Mouse (Mus musculus): Measurements from ENCODE around the gene Lss. TPM values are rescaled to one million over a fixed set of nuclear protein-coding genes. Genes with fewer than 3 reads are reported as not detected.

Lss gene
- total RNA-seq, 4 experiments from 2014 or later = 49.1 to 67.2 (median 58.5) TPM

DNA sequence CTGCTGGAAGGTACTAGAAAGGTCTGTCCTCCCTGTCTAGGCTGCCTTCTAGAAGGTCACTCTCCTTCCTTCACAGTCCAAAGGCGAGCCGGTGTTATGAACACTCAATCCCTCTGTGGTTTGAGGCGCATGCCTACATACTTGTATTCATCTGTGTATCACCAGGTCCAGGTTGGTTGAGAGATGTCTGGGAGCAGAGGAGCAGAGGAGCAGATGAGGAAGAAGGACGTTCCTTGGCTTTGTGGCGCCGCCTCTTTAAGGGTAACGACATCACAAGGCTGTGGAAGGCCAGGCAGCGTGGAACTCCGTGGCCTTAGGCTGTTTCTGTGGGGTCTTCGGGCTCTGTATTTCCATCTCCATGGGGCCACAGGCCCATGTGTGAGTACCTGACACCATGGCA, 30.6 kb downstream of the Lss start, which contains the start of gene Spatc1l:
TSS of gene Spatc1l (plus strand) at position 301 of the 400 bp plus-strand sequence.
- DNase-seq (ENCODE audit: low spot score in 2 of 2) = no peak

DNA sequence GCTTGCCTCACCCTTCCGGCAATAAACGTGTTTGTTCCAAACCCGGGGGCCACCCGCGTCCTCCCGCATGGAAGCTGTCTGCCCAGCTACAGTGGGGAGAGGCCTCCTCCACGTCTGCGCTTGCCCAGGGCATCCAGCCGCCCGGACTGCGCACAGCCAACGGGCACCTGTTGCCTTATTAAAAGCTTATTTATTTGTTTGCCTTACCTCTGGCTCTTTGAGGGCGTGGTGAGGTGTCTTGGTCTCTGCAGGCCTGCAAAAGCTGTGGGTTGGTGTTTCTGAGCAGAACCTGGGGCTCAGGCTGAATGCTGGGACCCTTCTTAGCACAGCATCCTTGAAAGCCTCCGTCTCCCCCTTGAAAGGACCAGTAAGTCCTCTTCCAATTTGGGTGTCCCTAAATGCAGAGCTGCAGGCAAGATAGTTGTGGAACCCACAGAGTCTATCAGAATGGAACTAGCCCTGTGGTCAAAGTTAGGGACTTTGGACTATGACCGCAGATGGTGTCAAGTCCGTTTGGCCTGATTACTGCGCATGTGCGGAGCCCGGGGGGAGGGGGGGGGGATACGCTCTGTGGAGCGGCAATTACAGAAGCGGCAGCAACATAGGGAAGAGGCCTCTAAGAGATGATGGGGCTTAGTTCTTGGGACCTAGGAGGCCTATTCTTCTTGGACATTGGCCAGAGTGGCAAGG, 38.8 kb downstream of the Lss start:
- DNase-seq (ENCODE audit: low spot score in 2 of 2) = no peak

DNA sequence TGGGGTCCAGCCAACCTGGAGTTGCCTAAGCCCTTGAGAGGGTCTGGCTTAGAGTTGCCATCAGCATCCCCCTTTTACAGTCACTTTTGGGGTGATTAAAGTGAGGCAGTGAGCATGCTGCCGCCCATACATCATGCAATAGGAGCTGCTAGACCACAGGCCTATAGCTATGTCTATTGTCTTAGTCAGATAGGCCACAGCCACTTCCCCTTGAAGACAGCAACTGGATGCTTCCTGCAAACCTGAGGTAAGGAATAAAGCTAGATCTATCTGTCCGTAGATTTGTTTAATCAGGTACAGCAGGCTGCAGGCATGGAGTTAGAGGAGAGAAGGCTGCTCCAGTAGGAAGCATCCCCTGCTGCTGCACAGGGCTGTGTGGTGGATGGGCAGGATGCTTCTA, 39.7 kb downstream of the Lss start:
- DNase-seq (ENCODE audit: low spot score in 2 of 2) = no peak

DNA sequence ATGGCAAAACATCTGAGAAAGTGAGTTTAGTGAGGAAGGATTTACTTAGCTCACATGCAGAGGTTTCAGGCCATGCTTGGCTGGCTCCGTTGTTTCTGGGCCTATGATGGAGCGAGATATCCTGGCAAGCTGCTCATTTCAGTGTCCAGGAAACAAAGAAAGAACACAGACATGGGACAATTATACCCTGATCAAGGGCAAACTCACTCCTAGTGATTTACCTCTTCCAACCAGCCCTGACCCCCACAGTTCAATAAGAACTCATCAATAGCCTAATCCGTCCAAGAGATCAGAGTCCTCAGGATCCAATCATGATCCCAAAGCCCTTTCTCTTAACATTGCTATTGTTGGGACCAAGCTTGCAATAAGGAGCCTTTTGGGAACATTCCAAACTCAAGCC, 40.8 kb downstream of the Lss start:
- DNase-seq (ENCODE audit: low spot score in 2 of 2) = no peak

DNA sequence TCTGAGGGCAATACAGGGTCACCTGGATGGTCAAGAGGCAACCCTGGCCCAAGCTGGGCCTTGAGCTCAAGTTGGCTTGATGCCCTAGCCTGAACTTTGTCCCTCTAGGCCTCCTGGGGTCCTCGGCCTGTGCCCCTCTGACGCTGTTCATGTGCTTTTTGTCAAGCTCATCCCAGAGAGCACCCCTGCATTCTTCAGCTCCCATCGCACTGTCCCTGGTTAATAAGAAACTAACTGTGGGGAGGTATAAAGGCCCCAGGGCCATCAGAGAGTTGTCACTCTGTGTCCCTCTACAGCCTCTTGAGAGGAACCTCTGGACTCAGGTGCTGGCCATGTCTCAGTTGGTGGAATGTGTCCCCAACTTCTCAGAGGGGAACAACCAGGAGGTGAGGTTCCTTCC, 44.0 kb downstream of the Lss start, which contains the start of gene Ftcd:
TSS of gene Ftcd (plus strand) at position 275 of the 400 bp plus-strand sequence.
- no peak for DNase-seq (ENCODE audit: low spot score in 2 of 2)

DNA sequence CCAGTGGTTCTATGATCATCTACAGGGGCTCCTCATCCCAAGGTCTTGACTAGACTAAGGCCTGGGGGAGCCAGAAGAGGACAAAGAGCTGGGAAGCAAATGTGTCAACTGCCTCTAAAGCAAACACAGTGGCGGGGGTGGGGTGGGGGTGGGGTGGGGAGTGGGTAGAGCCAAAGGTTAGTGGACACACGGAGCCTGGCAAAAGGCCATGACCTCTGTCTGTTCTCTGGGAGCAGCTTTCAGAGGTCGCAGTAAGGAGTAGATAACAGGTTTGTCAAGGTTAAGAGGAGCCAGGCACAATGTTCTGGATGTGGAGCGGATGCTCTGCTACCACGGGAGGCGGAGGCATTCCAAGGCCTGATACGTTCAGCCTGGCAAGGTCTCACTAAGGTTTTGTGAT, 45.5 kb downstream of the Lss start:
- DNase-seq (ENCODE audit: low spot score in 2 of 2) = no peak

DNA sequence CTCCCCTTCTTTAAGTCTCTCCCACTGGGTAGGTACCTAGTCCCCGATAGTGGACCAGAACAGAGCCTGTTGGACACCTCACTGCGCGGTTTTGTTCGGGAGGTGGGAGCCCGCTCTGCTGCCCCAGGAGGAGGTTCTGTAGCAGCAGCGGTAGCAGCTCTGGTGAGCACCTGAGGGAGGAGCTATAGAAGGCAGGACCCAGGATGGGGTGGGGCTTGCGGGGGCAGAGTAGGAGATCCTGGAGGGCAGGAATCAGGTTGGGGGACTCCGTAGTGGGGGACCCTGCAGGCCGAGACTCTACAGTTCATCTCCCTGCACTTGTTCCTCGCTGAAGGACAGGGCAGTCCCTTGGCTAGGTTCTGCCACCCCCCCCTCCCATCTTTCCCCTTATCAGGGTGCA, 52.8 kb downstream of the Lss start:
- DNase-seq (ENCODE audit: low spot score in 2 of 2) = no peak

DNA sequence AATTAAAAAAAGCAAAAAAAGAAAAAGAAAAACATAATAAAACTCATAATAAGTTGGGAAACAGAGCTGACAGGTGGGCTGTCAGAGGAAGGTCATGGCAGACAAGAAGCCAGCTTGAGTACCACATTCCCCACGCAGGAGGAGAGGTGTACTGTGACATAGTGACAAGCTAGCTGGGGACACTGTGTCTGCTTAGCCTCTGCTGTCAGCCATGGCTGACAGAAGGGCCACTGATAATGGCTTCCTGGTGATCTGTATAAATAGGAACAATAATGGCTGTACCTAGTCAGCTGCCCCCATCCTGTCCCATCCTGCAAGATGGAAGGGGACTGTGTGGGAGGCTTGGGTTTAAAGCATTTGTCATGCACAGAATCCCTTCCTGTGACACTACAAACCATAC, 54.8 kb downstream of the Lss start:
- DNase-seq (ENCODE audit: low spot score in 2 of 2) = no peak

DNA sequence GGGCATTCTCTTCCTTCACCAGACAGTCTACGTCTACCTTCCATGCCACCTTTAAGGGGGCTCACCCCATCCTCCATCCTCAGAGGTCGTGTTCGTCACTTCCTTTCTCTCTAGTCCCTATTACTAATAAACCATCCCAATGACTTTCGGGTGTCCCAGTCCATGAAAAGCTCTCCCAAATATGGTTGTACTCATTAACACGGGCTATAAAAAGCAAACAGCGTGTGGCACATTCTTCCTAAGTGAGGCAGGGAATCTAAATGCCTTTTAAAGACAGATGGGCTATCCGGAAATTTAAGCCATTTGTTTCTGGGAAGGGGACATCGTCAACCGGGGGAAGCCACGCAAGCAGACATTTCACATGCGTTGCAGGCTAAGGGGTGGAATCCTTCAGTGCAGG, 58.8 kb downstream of the Lss start:
- DNase-seq (ENCODE audit: low spot score in 2 of 2) = no peak

DNA sequence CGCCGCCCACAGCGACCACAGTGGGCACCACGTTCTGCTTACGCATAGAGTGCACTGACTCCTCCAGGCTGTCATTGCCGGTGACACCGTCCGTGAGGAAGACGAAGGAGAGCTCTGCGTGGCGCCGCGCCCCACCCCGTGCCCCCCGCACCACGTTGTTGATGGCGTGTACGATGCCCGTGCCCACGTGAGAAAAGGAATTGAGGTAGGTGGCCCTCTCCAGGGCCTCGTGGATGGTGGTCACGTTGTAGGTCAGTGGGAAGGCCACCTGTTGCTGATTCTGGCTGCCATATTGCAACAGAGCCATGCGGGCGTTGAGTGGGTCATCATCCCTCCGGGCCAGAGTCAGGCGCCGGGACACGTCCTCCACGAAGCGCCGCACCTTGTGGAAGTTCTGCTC, 65.0 kb downstream of the Lss start:
- no peak for DNase-seq (ENCODE audit: low spot score in 2 of 2)

DNA sequence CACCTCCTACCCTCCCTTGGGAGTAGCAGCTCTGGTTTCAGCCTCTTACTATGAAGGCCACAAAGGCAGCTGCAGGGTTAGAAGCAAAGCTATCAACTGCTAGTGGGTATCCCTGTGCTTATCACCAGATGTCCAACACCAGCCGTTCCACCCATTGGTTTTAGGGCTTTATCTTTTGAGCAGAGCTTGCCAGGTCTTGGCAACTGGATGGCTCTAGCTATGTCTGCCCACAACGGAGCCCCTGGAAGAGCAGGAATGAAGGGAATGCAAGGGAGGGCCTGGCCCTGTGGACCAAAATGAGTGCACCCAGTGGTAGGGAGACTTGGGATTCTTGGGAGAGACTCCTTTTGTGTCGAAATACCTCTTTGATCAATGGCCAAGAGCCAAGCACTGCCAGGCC, 71.3 kb downstream of the Lss start:
- DNase-seq (ENCODE audit: low spot score in 2 of 2) = no peak

Other genes with a start within 250 kb of the Lss start
- gene Dip2a, start 186.3 kb upstream of the Lss start, total RNA-seq (2022) = 10 to 100 TPM; 62.9 to 72.8 (median 64.5) TPM
- not detected for gene AC141477.1, start 91.1 kb upstream of the Lss start, total RNA-seq (2022)
- gene Pcnt, start 88.8 kb upstream of the Lss start, total RNA-seq (2022) = 10 to 100 TPM; 26.1 to 33.6 (median 29.0) TPM
- not detected for gene 2610028H24Rik, start 82.5 kb upstream of the Lss start, total RNA-seq (2022)
- 10 to 100 TPM; 46.2 to 56.3 (median 50.2) TPM for gene Mcm3ap, start 62.7 kb upstream of the Lss start, total RNA-seq (2022)
- 1 to 10 TPM; 4.0 to 5.4 (median 4.0) TPM for gene Ybey, start 62.5 kb upstream of the Lss start, total RNA-seq (2022)
- not detected for gene Spatc1l, start 30.7 kb downstream of the Lss start, total RNA-seq (2022)
- gene Ftcd, start 44.1 kb downstream of the Lss start, total RNA-seq (2022) = under 1 TPM in 2 of 4 experiments, not detected in 2; 0.15 to 0.17 TPM
- 10 to 100 TPM; 11.0 to 13.7 (median 11.7) TPM for gene Col6a2, start 92.0 kb downstream of the Lss start, total RNA-seq (2022)
- 10 to 100 TPM; 48.8 to 56.0 (median 51.9) TPM for gene Col6a1, start 194.6 kb downstream of the Lss start, total RNA-seq (2022)